Mouse (Mus musculus) layer of hippocampus, postnatal 36 days (tissue): ENCODE data around the gene Calhm6. TPM values are rescaled to one million over a fixed set of nuclear protein-coding genes. Genes with fewer than 3 reads are reported as not detected.

Source experiments
- DNase-seq, 2 experiments: peaks; one replicate each; pipeline ENCODE4 v3.0.0; 2022
- total RNA-seq, 2 experiments: library from RNA; stranded (reverse); gene quantifications; 2 replicates each; pipeline ENCODE4 v1.2.3; 2021

Calhm6 gene
- total RNA-seq, 2 experiments from 2014 or later: not detected

DNA sequence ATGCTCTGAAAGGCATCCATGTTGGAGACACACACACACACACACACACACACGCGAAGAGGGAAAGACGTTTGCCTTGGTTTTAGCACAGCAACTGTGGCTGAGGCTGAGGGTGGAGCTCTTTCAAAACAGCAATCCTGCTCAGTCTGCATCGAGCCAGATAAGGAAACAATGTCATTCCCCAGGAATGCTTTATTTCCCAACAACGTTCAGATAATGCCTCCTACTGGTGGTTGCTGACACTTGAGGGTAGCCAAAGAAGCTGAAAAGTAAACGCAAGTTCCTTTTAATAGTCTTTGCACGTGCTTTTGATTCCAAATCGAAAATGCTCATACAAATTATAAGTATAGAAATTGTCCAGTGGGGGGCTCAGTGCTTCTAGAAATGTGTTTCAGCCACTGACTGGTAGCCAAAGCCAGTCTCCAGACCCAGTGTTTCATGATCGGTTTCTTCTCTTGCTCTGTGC, 31.3 kb downstream of the Calhm6 start, which contains the start of gene Calhm5:
Gene Calhm5 (minus strand): TSS at position 102 of the 466 bp plus-strand sequence.
- DNase-seq: peak; percentile 30 to 36

DNA sequence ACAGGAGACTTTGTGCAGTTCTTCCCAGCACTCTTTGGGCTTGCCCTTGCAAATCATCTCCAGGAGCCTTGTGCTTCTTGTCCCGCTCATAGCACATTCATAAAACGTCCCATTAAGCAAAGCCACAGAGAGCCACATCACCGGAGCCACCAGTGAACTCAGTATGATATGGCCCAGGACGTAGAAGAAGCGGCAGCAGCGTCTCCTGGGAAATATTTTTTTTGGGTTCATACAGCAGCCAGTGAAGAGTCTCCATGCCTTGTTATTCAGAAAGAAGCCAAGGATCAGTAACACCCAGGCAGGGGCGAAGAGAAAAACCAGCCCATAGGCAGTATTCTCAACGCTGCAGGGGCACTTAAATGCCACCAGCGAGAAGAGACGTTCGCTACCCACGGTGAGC, 31.8 kb downstream of the Calhm6 start:
- peak in 1 of 2 experiments; percentile 3 for DNase-seq

DNA sequence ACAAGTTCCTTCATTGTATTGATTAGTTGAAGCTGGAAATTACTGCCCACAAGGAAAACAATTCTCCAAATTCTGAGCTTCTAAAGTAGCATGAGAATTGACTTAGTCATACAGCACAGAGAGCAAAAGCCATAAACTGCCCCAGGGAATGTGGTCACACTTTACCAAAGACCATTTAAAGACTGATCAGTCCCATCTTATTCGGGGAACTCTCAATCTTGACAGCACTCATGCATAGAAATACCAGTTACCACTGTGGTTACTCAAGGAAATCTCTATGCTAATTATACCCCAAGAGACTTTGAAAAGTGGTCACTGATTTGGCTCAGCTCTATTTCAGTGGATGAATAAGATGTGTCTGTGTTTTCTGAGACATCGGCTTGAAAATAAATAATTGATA, 32.6 kb downstream of the Calhm6 start:
- no peak for DNase-seq

DNA sequence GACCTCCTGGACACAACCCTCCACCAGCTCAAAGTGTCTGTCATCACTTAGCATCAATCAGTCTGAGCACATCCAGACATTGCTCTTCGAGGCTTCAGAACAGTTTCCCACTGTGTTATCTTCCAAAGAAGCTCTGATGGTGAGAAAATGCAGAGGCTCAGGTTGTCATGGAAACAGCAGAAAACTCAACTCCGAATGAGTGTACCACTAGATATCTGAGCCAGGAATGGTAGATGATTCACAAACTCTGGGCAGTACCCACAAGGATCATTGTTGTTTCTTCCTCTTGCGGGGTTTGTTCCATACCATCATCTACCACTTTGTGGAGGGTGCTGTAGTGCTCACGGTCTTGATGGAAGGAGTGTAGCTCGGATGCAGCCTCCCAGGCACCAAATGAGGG, 35.9 kb downstream of the Calhm6 start:
- DNase-seq: peak; percentile 12 to 14

DNA sequence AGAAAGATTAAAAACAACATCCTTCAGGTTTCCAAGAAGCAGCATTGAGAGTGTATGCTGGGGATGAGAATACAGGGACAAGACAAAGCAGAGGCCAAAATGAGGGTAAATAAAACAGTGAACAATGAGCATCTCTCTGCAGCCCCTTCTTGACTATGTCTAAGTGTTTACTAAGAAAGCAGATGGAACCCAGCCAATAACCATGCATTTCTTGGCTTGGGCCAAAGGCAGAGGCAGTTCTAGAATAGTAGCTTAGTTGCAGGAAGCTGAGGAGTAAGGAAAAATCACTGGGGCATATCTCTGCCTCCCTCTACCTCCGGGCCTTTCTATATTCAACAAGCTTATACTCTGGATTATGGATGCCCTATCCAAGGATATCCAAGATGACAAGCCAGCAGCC, 37.3 kb downstream of the Calhm6 start:
- DNase-seq: no peak

DNA sequence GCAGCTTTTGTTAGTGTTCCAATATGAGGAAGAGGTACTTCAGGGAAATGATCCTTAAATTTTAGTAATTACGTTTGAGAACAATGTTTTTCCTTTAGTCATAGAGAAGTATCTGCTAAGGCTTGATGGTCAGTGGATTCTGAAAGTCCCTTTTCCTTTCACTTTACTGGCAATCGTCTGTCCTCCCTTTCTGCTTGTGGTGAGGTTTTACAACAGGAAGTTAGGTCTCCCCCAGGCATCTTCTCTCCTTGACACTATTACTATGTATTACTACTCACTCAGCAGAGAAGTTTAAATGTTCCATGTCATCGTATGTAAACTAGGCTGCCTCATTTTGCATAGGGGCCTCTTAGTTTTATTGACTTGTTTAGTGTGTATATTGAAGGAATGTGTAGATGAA, 38.3 kb downstream of the Calhm6 start:
- DNase-seq: no peak

DNA sequence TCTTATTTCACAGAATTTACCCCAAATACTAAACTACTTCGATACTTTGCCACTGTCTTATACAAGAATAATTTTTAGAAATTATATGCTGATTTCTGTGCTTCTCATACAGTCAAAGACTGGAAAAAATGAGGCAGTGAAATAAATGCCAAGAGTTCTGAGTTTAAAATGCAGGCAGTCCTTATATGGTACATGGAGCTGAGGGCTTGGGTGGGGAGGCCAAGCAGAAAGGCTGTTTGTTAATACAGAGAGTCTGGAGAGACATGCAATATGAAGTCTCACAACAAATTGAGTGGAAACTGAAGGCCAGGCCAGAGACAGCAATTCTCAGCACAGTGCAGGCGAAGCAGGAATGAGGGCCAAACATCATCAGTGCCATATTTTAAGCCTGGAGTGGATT, 39.3 kb downstream of the Calhm6 start:
- DNase-seq: no peak

DNA sequence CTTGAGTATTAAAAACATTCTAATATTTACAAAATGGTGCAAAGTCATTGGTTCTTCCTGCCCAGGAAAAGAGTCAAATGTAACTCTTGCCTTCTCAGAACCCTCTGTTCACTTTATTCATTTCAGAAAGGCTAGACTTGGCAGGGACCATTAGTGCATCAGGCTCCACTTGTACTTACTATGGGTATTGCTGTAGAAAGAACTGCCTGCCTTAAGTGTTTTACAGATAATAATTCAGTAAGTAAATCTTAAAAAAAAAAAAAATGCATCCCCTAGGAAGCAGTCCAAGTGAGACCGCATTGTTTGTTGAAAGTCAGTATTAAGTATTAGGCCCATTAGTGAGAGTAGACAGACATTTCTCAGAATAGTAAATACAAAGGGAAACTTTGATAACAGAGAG, 41.3 kb downstream of the Calhm6 start:
- DNase-seq: no peak

Other genes starting within 250 kb of the Calhm6 start
- gene Rsph4a, start 222.9 kb downstream of the Calhm6 start, total RNA-seq: 1 to 10 TPM; 4.2 to 4.4 TPM
- gene Zup1, start 176.7 kb downstream of the Calhm6 start, total RNA-seq: 10 to 100 TPM; 15.1 to 16.8 TPM
- 100 to 1,000 TPM; 101 to 103 TPM for gene Rwdd1, start 108.4 kb downstream of the Calhm6 start, total RNA-seq
- gene Trappc3l, start 90.4 kb downstream of the Calhm6 start, total RNA-seq: not detected
- not detected for gene Calhm4, start 83.7 kb downstream of the Calhm6 start, total RNA-seq
- gene Calhm5, start 31.5 kb downstream of the Calhm6 start, total RNA-seq: 1 to 10 TPM; 3.4 to 4.3 TPM
- 1 to 10 TPM; 7.8 TPM for gene Dse, start 79.7 kb upstream of the Calhm6 start, total RNA-seq
- 100 to 1,000 TPM; 151 to 170 TPM for gene Tspyl1, start 154.2 kb upstream of the Calhm6 start, total RNA-seq
- gene Tspyl4, start 169.5 kb upstream of the Calhm6 start, total RNA-seq: 100 to 1,000 TPM; 346 to 384 TPM